Mouse (Mus musculus) limb, embryonic 10.5 days (tissue): ENCODE results near the gene Dmp1. TPM values are rescaled to one million over a fixed set of nuclear protein-coding genes. Genes with fewer than 3 reads are reported as not detected.

Source experiments
- DNase-seq: peaks from one replicate; pipeline ENCODE4 v3.0.0-alpha.2; 2017; ENCODE audit warnings: low spot score
- H3K27ac ChIP-seq: fragments of 300-500 bp; sonication (generic); 2 replicates; pipeline ENCODE4 v1.5.1; 2016; ENCODE audit warnings: mild to moderate bottlenecking
- H3K27me3 ChIP-seq: fragments of 300-500 bp; sonication (generic); 2 replicates; pipeline ENCODE4 v1.6.1; 2016; ENCODE audit warnings: low read depth, mild to moderate bottlenecking; ENCODE audit not compliant: poor library complexity, severe bottlenecking
- H3K36me3 ChIP-seq: fragments of 300-500 bp; sonication (generic); 2 replicates; pipeline ENCODE4 v1.6.1; 2016; ENCODE audit warnings: mild to moderate bottlenecking, moderate library complexity
- H3K4me1 ChIP-seq: fragments of 300-500 bp; sonication (generic); 2 replicates; pipeline ENCODE4 v1.6.1; 2016
- H3K4me3 ChIP-seq: fragments of 300-500 bp; sonication (generic); 2 replicates; pipeline ENCODE4 v1.5.1; 2016; ENCODE audit warnings: mild to moderate bottlenecking, moderate library complexity
- H3K9me3 ChIP-seq: fragments of 300-500 bp; sonication (generic); replicated peaks from 2 replicates; pipeline ENCODE4 v1.6.1; 2016; ENCODE audit warnings: mild to moderate bottlenecking
- WGBS: fragments of 180-500 bp; shearing (Covaris S2); methylation state at CpG from one replicate; pipeline ENCODE4 v1.1.7; 2016; 5-methylcytosine and 5-hydroxymethylcytosine counted together
- polyA plus RNA-seq: library from polyadenylated mRNA; unstranded; fragments of >200 nt; fragmentation: Nextera tagmentation; extraction: Ambion mirVana; gene quantifications from 2 replicates; pipeline ENCODE4 v1.2.1, GENCODE M21; 2016

The Dmp1 gene
- not detected in 2 replicates for polyA plus RNA-seq

DNA sequence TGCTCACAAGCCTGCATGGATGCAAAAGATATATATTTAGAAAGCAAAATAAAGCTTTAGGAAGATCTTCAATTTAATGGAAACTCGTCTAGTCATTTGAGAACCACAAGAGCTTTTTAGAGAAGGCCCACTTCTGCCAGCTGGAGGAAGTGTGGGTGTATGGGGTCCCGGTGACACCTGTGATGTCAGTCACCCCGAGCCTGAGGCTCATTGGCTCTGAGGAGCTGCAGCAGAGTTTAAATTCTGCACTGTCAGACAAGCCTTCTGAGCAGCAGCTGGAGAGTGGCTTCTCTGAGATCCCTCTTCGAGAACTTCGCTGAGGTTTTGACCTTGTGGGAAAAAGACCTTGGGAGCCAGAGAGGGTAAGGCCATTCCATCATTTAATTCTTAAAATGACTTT is at the start of gene Dmp1:
Gene Dmp1 (plus strand): TSS at position 263 of the 400 bp plus-strand sequence.
- Histone ChIP-seq H3K27me3 (no peaks in the 10 kb centered on the region), H3K4me3 (no peak within 1 kb of the TSS), H3K9me3 (no peaks in the 10 kb centered on the region), H3K4me1 (no peaks in the 10 kb centered on the region), H3K27ac (no peak within 1 kb of the TSS), H3K36me3 (no peaks in the 10 kb centered on the region)
- DNase-seq: no peak
- 80% methylated on average over 5 of the region's 5 CpGs for WGBS

- Histone ChIP-seq H3K27ac (no peak overlapping the region), H3K27me3 (no peaks in the 10 kb centered on the region), H3K36me3 (no peaks in the 10 kb centered on the region)
Measured at GRCm38 (mm10) chr5:104157701-104158100, 44.7 kb upstream of the Dmp1 start.

DNA sequence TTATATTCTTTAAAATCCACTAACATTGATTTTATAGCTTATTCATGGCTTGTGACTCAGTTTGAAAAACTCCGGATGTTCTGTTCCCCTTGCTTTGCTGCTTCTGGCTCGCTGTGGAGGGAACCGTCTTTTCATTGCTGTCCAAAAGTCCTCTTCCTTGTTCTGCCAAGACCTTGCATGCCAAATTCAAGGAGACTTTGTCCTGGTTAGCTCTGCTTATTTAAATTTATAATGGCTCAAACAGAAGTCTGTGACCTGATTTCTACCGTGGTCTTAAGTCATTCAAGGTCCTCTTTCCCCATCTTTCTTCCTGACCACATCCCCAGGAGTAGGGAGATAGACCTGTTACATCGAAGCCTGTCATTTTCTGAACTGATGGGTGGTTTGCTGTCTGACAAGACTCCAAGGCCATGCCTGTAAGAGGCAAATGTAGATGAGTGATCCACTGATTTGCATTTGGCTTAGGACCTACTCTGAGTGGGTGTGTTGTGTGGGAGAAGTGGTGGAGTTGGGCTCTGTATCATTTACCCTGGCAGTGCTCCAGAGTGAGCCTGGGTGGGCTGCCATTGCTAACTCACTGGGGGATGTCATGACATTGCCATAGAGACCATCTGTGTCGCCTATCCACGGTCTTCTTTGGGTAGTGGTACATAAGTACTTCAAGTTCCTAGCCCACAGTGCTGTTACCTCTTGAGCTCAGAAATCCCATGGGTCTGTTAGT is 43.9 kb upstream of the Dmp1 start:
- no peak for DNase-seq
- WGBS: 86% methylated on average over 7 of the region's 7 CpGs

More at GRCm38 (mm10) chr5:104157701-104158100, 44.7 kb upstream of the Dmp1 start:
- no peak overlapping the region for H3K4me3 ChIP-seq
- H3K4me1 ChIP-seq: no peaks in the 10 kb centered on the region
- 91% methylated on average over 7 of the region's 7 CpGs for WGBS
- no peak for DNase-seq
- no peaks in the 10 kb centered on the region for H3K9me3 ChIP-seq

GRCm38 (mm10) chr5:104160581-104160980 is 41.8 kb upstream of the Dmp1 start:
- no peaks in the 10 kb centered on the region for H3K36me3 ChIP-seq
- H3K27me3 ChIP-seq: no peaks in the 10 kb centered on the region
- H3K27ac ChIP-seq: no peak overlapping the region
- DNase-seq: no peak
- 90% methylated on average over 3 of the region's 3 CpGs for WGBS
- no peak overlapping the region for H3K4me3 ChIP-seq
- no peaks in the 10 kb centered on the region for H3K9me3 ChIP-seq
- H3K4me1 ChIP-seq: peaks cover 7% of the 10 kb centered on the region

More for the DNA sequence above, 43.9 kb upstream of the Dmp1 start:
- H3K27ac ChIP-seq: no peak overlapping the region
- H3K4me3 ChIP-seq: no peak overlapping the region
- no peaks in the 10 kb centered on the region for H3K36me3 ChIP-seq
- H3K9me3 ChIP-seq: no peaks in the 10 kb centered on the region
- no peaks in the 10 kb centered on the region for H3K27me3 ChIP-seq
- no peaks in the 10 kb centered on the region; the same call in 1 of the 2 replicates for H3K4me1 ChIP-seq

DNA sequence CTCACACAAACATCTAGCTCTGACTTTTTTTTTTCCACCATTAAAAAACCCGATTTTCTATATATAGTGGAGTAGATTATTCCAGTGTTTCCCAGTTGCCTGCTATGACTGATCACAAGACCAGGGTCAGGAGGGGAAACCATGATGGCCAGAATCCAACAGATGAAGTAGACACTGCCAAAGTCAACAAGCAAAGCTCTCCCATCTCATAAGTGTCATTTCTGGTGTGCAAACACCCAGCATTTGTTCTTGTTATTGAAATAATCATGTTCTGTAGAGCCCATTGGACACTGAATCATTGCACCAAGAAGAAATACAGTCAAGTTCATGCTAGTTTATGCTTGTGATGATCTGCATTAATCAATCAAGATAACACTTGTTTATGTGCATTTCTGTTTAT is 41.0 kb upstream of the Dmp1 start:
- H3K36me3 ChIP-seq: no peaks in the 10 kb centered on the region
- no peak overlapping the region for H3K4me3 ChIP-seq
- no peaks in the 10 kb centered on the region for H3K9me3 ChIP-seq
- no peak for DNase-seq
- H3K27ac ChIP-seq: no peak overlapping the region
- no peaks in the 10 kb centered on the region for H3K27me3 ChIP-seq
- H3K4me1 ChIP-seq: peaks cover 7% of the 10 kb centered on the region
- WGBS: 92% methylated on average over 1 of the region's 1 CpGs

- 57% methylated on average over 4 of the region's 4 CpGs for WGBS
- DNase-seq: no peak
- H3K4me3 ChIP-seq: no peak overlapping the region
- no peaks in the 10 kb centered on the region for H3K36me3 ChIP-seq
- no peaks in the 10 kb centered on the region for H3K9me3 ChIP-seq
- peaks cover 7% of the 10 kb centered on the region for H3K4me1 ChIP-seq
- H3K27me3 ChIP-seq: no peaks in the 10 kb centered on the region
- no peak overlapping the region for H3K27ac ChIP-seq
Measured at GRCm38 (mm10) chr5:104163536-104163935, 38.9 kb upstream of the Dmp1 start.

GRCm38 (mm10) chr5:104170412-104170811 is 32.0 kb upstream of the Dmp1 start, which contains the start of gene Dspp:
Gene Dspp (plus strand): TSS chr5:104170712.
- WGBS: 87% methylated on average over 7 of the region's 7 CpGs
- Histone ChIP-seq H3K4me3 (no peak within 1 kb of the TSS), H3K27me3 (no peaks in the 10 kb centered on the region), H3K36me3 (no peaks in the 10 kb centered on the region), H3K4me1 (no peaks in the 10 kb centered on the region), H3K27ac (no peak within 1 kb of the TSS), H3K9me3 (no peaks in the 10 kb centered on the region)
- no peak for DNase-seq

GRCm38 (mm10) chr5:104173094-104173493 is 29.3 kb upstream of the Dmp1 start:
- no peaks in the 10 kb centered on the region for H3K36me3 ChIP-seq
- H3K4me3 ChIP-seq: no peak overlapping the region
- no peaks in the 10 kb centered on the region for H3K27me3 ChIP-seq
- WGBS: 88% methylated on average over 6 of the region's 6 CpGs
- H3K4me1 ChIP-seq: no peaks in the 10 kb centered on the region
- DNase-seq: no peak
- no peaks in the 10 kb centered on the region; the same call in 1 of the 2 replicates for H3K9me3 ChIP-seq
- no peak overlapping the region for H3K27ac ChIP-seq

DNA sequence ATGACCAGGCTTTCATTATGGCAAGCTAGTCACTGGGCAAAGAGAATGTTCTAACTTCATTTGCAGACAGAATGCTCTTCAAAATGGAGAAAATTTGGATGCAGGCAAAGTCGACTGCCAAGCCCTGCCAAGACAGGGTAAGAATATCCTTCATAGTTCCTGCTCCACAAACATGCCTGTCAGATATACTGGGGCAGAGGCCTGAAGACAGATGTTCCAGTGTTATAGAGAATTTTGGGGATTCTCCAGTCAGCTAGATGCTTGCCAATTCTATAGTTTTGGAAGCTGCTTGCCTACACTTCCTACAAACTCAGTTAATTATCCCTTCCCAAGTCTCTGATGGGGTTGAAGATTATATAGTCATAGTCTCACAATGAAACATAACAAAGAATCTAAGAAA is 18.7 kb upstream of the Dmp1 start:
- Histone ChIP-seq H3K27ac (no peak overlapping the region), H3K36me3 (no peaks in the 10 kb centered on the region), H3K4me3 (no peak overlapping the region), H3K27me3 (no peaks in the 10 kb centered on the region), H3K4me1 (no peaks in the 10 kb centered on the region), H3K9me3 (no peaks in the 10 kb centered on the region)
- WGBS: 92% methylated on average over 1 of the region's 1 CpGs
- no peak for DNase-seq

GRCm38 (mm10) chr5:104187281-104187680 is 15.1 kb upstream of the Dmp1 start:
- H3K36me3 ChIP-seq: no peaks in the 10 kb centered on the region
- no peak for DNase-seq
- no peak overlapping the region for H3K27ac ChIP-seq
- H3K4me3 ChIP-seq: no peak overlapping the region
- no peaks in the 10 kb centered on the region for H3K9me3 ChIP-seq
- no peaks in the 10 kb centered on the region for H3K27me3 ChIP-seq
- 89% methylated on average over 3 of the region's 3 CpGs for WGBS
- no peaks in the 10 kb centered on the region for H3K4me1 ChIP-seq

DNA sequence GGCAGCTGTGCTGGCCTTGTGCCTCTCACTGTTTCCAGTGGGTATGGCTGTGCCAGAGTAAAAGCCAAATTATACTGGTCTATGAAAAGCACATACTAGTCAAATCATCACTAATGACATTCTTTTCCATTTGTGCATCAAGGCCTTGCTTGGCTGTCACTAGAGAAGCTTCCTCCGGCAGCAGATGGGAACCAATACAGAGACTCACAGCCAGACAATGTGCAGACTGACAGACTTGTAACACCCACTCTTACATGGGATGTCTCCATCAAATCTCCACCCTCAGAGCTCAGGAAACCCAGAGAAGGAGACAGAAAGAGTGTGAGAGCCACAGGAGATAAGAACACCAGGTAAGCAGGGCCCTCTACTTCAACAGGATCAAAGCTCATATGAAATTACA is 7.3 kb upstream of the Dmp1 start:
- 91% methylated on average over 1 of the region's 1 CpGs for WGBS
- no peak overlapping the region for H3K27ac ChIP-seq
- H3K4me3 ChIP-seq: no peak overlapping the region
- no peaks in the 10 kb centered on the region for H3K9me3 ChIP-seq
- no peaks in the 10 kb centered on the region for H3K27me3 ChIP-seq
- H3K4me1 ChIP-seq: no peaks in the 10 kb centered on the region
- no peak for DNase-seq
- no peaks in the 10 kb centered on the region for H3K36me3 ChIP-seq

DNA sequence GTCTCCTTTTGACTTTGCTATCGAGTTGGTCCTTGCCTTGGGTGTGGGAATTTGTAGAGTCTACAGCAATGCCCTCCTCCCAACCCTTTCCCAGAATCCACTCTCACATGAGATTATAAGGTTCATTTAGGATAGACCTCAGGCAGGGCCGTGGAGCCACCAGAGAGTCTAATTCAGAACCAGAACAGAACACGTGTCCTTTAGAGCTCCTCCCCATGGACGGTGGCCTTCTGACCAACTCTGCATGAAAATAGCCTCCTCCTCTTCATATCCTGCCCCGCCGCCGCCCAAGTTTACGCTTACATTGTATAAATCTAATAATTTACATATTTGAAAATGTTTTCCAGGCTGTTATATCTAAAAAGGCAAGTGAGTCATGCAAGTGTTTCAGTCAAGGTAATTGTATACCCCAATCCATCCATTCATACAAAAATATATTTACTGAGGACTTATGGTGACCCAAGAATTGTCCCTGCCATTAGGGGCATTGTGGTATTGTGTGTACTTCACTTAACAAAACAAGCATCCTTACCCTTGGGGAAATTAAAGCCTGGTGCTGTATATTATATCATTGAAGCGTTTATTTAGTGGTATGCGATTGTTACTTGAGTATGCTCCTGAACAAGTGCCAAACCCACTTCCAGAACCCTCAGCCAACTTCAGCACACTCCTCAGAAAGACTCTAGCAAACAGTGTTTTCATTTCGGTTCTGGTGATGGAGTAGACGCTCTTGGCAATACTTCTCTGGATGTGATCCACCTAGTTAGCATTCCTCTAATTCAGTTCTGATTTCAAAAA is 1.1 kb upstream of the Dmp1 start:
- WGBS: 95% methylated on average over 12 of the region's 12 CpGs
- H3K9me3 ChIP-seq: no peaks in the 10 kb centered on the region
- no peaks in the 10 kb centered on the region for H3K27me3 ChIP-seq
- no peaks in the 10 kb centered on the region for H3K36me3 ChIP-seq
- no peak overlapping the region for H3K4me3 ChIP-seq
- no peak overlapping the region for H3K27ac ChIP-seq
- H3K4me1 ChIP-seq: no peaks in the 10 kb centered on the region
- no peak for DNase-seq

GRCm38 (mm10) chr5:104212531-104212930 is 10.1 kb downstream of the Dmp1 start:
- Histone ChIP-seq H3K4me3 (no peak overlapping the region), H3K36me3 (no peaks in the 10 kb centered on the region), H3K27me3 (no peaks in the 10 kb centered on the region), H3K9me3 (no peaks in the 10 kb centered on the region), H3K4me1 (no peaks in the 10 kb centered on the region), H3K27ac (peak overlapping the region; percentile 42; the same call in 1 of the 2 replicates)
- WGBS: 86% methylated on average over 11 of the region's 11 CpGs
- no peak for DNase-seq
